Mouse (Mus musculus) myocyte (in vitro differentiated cells): ENCODE data around the gene Mcu.

Experiments used
- E2F4 ChIP-seq: IDR thresholded peaks from one replicate; pipeline ENCODE4 v1.6.1; 2011; ENCODE audit warnings: mild to moderate bottlenecking, control low read depth, moderate library complexity; ENCODE audit not compliant: insufficient read depth
- MAX ChIP-seq: IDR thresholded peaks from one replicate; pipeline ENCODE4 v1.6.1; 2011; ENCODE audit warnings: low read depth, mild to moderate bottlenecking, control low read depth
- POLR2A ChIP-seq: IDR thresholded peaks from one replicate; pipeline ENCODE4 v1.6.1; 2011; ENCODE audit warnings: low read depth, mild to moderate bottlenecking, control low read depth, moderate library complexity; ENCODE audit not compliant: insufficient read length
- SRF ChIP-seq: IDR thresholded peaks from one replicate; pipeline ENCODE4 v1.6.1; 2011; ENCODE audit warnings: low read depth; ENCODE audit not compliant: control insufficient read depth, insufficient read length

DNA sequence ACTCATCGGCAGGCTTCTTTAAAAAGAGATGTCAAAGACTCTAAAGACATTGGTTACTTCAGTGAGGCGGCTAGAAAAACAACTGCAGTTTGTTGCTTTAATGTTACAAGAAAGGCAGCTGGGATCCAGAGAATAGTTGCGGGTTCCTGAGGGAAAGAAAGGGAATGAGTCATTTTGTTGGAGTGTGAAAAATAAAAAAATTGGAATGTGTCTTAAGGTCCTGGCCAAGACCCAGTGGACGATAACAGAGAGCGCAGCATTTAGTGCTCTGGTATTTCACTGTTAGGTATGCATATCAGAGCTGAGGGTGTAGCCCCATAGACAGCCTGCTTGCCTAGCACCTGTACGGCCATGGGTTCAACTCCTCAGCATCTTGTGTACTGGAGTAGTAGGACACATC is 22.1 kb upstream of the Mcu start:
- TF ChIP-seq POLR2A (no peak), MAX (no peak), SRF (no peak), E2F4 (no peak)
